Mouse (Mus musculus) mouse embryonic stem cell (cell line): ENCODE results near the gene BC117090.
"Not testable (repeated sequence)": the region's sequence is repeated elsewhere in the genome, so short reads cannot be mapped to it uniquely, and the experiment has no call there.

Experiments used
- in situ Hi-C, 2 experiments: fragments of 300-500 bp; cut with MboI; formaldehyde crosslinking; loops; 1 replicate in 1 of 2; 3 replicates in 1 of 2; pipeline ENCODE4 v1.14.3; 2019 to 2020; ENCODE audit warnings: low sequenced_read_pairs in 2 of 2, low pct_unique_long_range_greater_than_20kb in 1 of 2, mixed read lengths in 1 of 2; ENCODE audit not compliant: unreplicated experiment in 1 of 2

The BC117090 gene

GRCm38 (mm10) chr16:36334232-36334631, at the start of gene BC117090:
TSS of gene BC117090 (minus strand) at chr16:36334332.
- in situ Hi-C loops: no loop called here

GRCm38 (mm10) chr16:36367648-36368047, 33.5 kb upstream of the BC117090 start, which contains the start of gene BC100530:
TSS of gene BC100530 (minus strand) at chr16:36367748.
- in situ Hi-C loops: not testable (repeated sequence)

- in situ Hi-C loops: no loop called here
These were observed 3.0 kb upstream of the BC117090 start for GRCm38 (mm10) chr16:36337171-36337570.

- in situ Hi-C loops: no loop called here
These were observed 14.8 kb downstream of the BC117090 start for GRCm38 (mm10) chr16:36319286-36319685.

GRCm38 (mm10) chr16:36316111-36316510, 18.0 kb downstream of the BC117090 start:
- in situ Hi-C loops: not testable (repeated sequence)

- in situ Hi-C loops: no loop called here
These were observed 26.5 kb downstream of the BC117090 start for GRCm38 (mm10) chr16:36307631-36308030.

GRCm38 (mm10) chr16:36289140-36289539, 45.0 kb downstream of the BC117090 start:
- in situ Hi-C loops: no loop called here

GRCm38 (mm10) chr16:36276796-36277195, 57.3 kb downstream of the BC117090 start, which contains the start of gene Stfa1:
TSS of gene Stfa1 (plus strand) at chr16:36276951.
- in situ Hi-C loops: not testable (repeated sequence)
